Mouse (Mus musculus) ES-Bruce4 (cell line): Measurements from ENCODE around the gene Lrrc73. TPM values are rescaled to one million over a fixed set of nuclear protein-coding genes. Genes with fewer than 3 reads are reported as not detected.

Experiments used
- H3K27ac ChIP-seq: 2 replicates; pipeline ENCODE4 v1.5.1; 2012; ENCODE audit warnings: low read length, inconsistent platforms; ENCODE audit not compliant: insufficient read depth
- H3K27me3 ChIP-seq: 2 replicates; pipeline ENCODE4 v1.6.1; 2012; ENCODE audit warnings: mild to moderate bottlenecking, low read length, inconsistent platforms; ENCODE audit not compliant: control insufficient read depth, poor library complexity, insufficient read depth, severe bottlenecking
- H3K36me3 ChIP-seq: 2 replicates; pipeline ENCODE4 v1.6.1; 2012; ENCODE audit warnings: inconsistent platforms, mild to moderate bottlenecking, low read length, moderate library complexity; ENCODE audit not compliant: control insufficient read depth, poor library complexity, insufficient read depth, severe bottlenecking
- H3K4me1 ChIP-seq: one replicate; pipeline ENCODE4 v1.8.1; 2011; ENCODE audit warnings: low read length; ENCODE audit not compliant: control insufficient read depth, insufficient read depth
- H3K4me3 ChIP-seq: 2 replicates; pipeline ENCODE4 v1.5.1; 2011; ENCODE audit warnings: low read depth, mild to moderate bottlenecking, low read length
- H3K9ac ChIP-seq: 2 replicates; pipeline ENCODE4 v1.6.1; 2012; ENCODE audit warnings: low read depth, mild to moderate bottlenecking, inconsistent platforms; ENCODE audit not compliant: poor library complexity, severe bottlenecking
- H3K9me3 ChIP-seq: replicated peaks from 2 replicates; pipeline ENCODE4 v1.6.1; 2012; ENCODE audit warnings: mild to moderate bottlenecking, low read length, inconsistent platforms; ENCODE audit not compliant: control insufficient read depth, poor library complexity, insufficient read depth, severe bottlenecking
- CTCF ChIP-seq: IDR thresholded peaks from one replicate; pipeline ENCODE4 v1.8.1; 2011; ENCODE audit warnings: low read depth, low read length
- EP300 ChIP-seq: IDR thresholded peaks from 2 replicates; pipeline ENCODE4 v1.6.1; 2011; ENCODE audit warnings: low read depth, low read length; ENCODE audit not compliant: insufficient read depth
- POLR2A ChIP-seq: IDR thresholded peaks from one replicate; pipeline ENCODE4 v1.8.1; 2011; ENCODE audit warnings: low read length; ENCODE audit not compliant: insufficient read depth
- polyA plus RNA-seq: library from polyadenylated mRNA; stranded (reverse); fragments of >200 nt; gene quantifications from 2 replicates; pipeline ENCODE4 v1.2.4, GENCODE M21; 2011; ENCODE audit warnings: low read depth; ENCODE audit not compliant: missing spikeins, insufficient read depth, insufficient read length

Gene Lrrc73
- polyA plus RNA-seq, 1 experiment = 0.57 TPM

DNA sequence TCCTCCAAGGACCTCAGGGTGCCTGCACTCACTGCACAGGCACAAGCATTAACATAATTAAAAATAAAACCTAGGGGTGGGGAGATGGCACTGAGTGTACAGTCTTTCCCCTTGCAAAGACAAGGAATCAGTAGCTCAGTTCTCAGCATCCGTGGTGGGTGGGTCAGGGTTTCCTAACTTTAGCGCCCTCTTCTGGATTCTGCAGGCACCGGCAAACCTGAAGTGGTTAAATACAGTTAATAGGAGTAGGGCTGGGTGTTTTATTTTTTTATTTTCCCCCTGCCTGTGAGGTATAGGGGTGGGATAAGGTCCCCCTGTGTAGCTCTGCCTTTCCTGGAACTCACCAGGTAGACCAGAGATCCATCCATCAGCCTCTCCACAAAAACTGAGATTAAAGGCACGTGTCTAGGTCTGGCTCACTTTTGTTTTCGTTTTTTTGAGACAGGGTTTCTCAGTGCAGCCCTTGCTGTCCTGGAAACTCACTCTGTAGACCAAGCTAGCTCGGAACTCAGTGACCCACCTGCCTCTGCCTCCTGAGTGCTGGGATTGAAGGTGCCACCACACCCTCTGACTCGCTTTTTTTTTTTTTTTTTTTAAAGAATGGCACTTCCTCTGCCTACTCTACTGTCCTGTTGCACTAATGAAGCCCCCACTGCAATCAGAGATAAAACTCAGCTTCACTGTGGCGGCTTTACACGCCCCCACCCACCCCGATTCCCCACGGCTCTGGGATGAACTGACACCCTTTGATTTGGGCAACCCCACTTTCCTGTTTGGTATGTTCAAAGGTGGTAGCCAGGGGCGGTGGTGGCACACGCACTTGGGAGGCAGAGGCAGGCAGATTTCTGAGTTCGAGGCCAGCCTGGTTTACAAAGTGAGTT lies 520 bp upstream of the Lrrc73 start:
- peak overlapping the region; percentile 91 for H3K4me3 ChIP-seq
- H3K27me3 ChIP-seq = no peaks in the 10 kb centered on the region
- peaks cover 8% of the 10 kb centered on the region for H3K36me3 ChIP-seq
- no peak overlapping the region for H3K27ac ChIP-seq
- peak overlapping the region; percentile 59 for H3K9ac ChIP-seq
- H3K9me3 ChIP-seq = no peaks in the 10 kb centered on the region
- H3K4me1 ChIP-seq = no peaks in the 10 kb centered on the region
- TF ChIP-seq EP300 (no peak), CTCF (peak; percentile 51), POLR2A (no peak)

- H3K9ac ChIP-seq = peak overlapping the region; percentile 59
- no peaks in the 10 kb centered on the region for H3K9me3 ChIP-seq
- no peak for TF ChIP-seq CTCF
- TF ChIP-seq POLR2A = no peak
- TF ChIP-seq EP300 = no peak
- peak overlapping the region; percentile 55 for H3K4me3 ChIP-seq
- peaks cover 12% of the 10 kb centered on the region for H3K36me3 ChIP-seq
- no peak overlapping the region for H3K27ac ChIP-seq
- no peaks in the 10 kb centered on the region for H3K27me3 ChIP-seq
- H3K4me1 ChIP-seq = no peaks in the 10 kb centered on the region
Measured at GRCm38 (mm10) chr17:46254106-46254505, 775 bp downstream of the Lrrc73 start.

- no peak overlapping the region for H3K4me3 ChIP-seq
- no peaks in the 10 kb centered on the region for H3K27me3 ChIP-seq
- no peak for TF ChIP-seq EP300
- no peak for TF ChIP-seq CTCF
- TF ChIP-seq POLR2A = no peak
- H3K27ac ChIP-seq = no peak overlapping the region
- H3K9me3 ChIP-seq = no peaks in the 10 kb centered on the region
- no peaks in the 10 kb centered on the region for H3K4me1 ChIP-seq
- peaks cover 16% of the 10 kb centered on the region for H3K36me3 ChIP-seq
- no peak overlapping the region for H3K9ac ChIP-seq
Measured at GRCm38 (mm10) chr17:46255147-46255546, 1.8 kb downstream of the Lrrc73 start.

DNA sequence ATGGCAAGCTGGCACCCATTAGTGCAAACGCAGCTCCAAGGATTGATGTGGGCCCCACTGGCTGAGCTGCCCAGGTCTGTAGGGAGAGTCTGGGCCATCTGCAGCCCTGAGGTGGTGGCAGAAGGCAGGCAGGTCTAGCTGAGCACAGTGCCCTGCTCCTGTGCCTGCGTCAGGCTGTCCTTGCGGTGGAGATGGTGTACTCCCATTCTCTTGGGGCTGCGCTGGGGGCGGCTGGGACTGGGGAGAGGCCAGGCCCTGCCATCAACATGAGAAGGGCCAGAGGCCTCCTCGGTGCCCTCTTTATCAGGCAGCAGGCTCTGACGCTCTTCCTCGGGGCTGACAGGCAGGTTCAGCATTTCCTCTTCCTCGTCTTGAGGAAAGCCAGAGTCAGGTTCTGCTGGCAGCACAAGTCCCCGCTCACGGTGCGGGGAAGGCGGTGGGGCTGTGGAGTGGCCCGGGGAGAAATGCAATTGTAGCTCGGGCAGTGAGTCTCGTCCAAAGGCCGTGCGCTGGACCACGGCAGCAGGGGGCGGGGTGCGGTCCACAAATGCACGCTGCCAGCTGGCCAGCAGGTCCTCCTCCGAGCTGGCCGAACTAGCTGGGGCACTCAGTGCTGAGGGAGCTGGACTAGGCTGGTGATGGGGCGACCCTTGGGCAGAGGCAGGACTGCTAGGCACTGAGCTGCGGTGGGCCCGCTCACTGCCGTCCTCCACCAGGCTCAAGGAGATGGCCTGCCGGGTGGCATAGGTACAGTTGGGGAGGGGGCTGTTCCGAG lies 5.1 kb downstream of the Lrrc73 start:
- Histone ChIP-seq H3K4me1 (no peaks in the 10 kb centered on the region), H3K27me3 (no peaks in the 10 kb centered on the region), H3K36me3 (peaks cover 29% of the 10 kb centered on the region), H3K9me3 (no peaks in the 10 kb centered on the region), H3K9ac (no peak overlapping the region), H3K4me3 (0 out of 2 replicates have a peak overlapping the region, but pooled peaks have one; percentile 23), H3K27ac (no peak overlapping the region)
- TF ChIP-seq CTCF (no peak), POLR2A (no peak), EP300 (no peak)

GRCm38 (mm10) chr17:46259675-46260074 lies 6.3 kb downstream of the Lrrc73 start:
- H3K27ac ChIP-seq = no peak overlapping the region
- H3K27me3 ChIP-seq = no peaks in the 10 kb centered on the region
- no peak overlapping the region for H3K9ac ChIP-seq
- peaks cover 40% of the 10 kb centered on the region for H3K36me3 ChIP-seq
- no peak overlapping the region for H3K4me3 ChIP-seq
- no peaks in the 10 kb centered on the region for H3K4me1 ChIP-seq
- TF ChIP-seq CTCF = no peak
- no peak for TF ChIP-seq EP300
- TF ChIP-seq POLR2A = no peak
- H3K9me3 ChIP-seq = no peaks in the 10 kb centered on the region

DNA sequence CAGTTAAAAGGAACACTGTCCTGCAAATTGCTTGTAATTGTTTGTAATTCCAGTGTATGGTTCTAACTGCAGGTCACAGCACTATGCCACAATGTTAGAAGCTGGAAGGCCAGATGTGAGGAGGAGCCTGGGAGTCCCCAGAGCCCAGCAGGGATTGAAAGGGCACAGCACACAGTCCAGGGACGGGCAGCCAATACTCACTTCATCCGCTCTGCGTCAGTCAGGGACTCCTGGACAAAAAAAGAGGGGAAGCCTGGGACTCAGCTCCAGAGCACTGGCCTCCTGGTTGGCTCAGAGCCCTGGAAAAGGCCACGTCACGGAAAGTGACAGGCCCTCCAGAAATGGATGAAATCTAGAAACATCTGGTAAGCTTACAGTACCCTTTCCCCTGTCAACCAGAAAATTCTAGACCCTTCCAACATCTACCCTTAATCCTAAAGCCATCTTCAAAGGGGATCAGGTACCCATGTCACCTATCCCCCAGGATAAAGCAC lies 8.9 kb downstream of the Lrrc73 start:
- peaks cover 45% of the 10 kb centered on the region for H3K36me3 ChIP-seq
- H3K9ac ChIP-seq = no peak overlapping the region

More for the DNA sequence above, 8.9 kb downstream of the Lrrc73 start:
- Histone ChIP-seq H3K4me3 (no peak overlapping the region), H3K9me3 (no peaks in the 10 kb centered on the region), H3K4me1 (peaks cover 6% of the 10 kb centered on the region), H3K27me3 (no peaks in the 10 kb centered on the region), H3K27ac (no peak overlapping the region)
- TF ChIP-seq CTCF (no peak), POLR2A (no peak), EP300 (no peak)
